Mouse (Mus musculus) neural tube, embryonic 14.5 days (tissue): ENCODE measurements around the gene Gnaz. TPM values are rescaled to one million over a fixed set of nuclear protein-coding genes. Genes with fewer than 3 reads are reported as not detected.

Source experiments
- ATAC-seq: fragments of 200-750 bp; cut with Nextera tagmentation; 2 replicates; pipeline ENCODE4 v1.8.0; 2017; ENCODE audit warnings: low read depth, mild to moderate bottlenecking, moderate TSS enrichment, moderate library complexity
- H3K27ac ChIP-seq: fragments of 300-500 bp; sonication (generic); 2 replicates; pipeline ENCODE4 v1.5.1; 2014; ENCODE audit warnings: low read depth, mild to moderate bottlenecking, control low read depth, low read length, moderate library complexity, mixed read lengths
- H3K27me3 ChIP-seq: fragments of 300-500 bp; sonication (generic); 2 replicates; pipeline ENCODE4 v1.6.1; 2014; ENCODE audit warnings: low read length; ENCODE audit not compliant: control insufficient read depth, insufficient read depth
- H3K36me3 ChIP-seq: fragments of 300-500 bp; sonication (generic); 2 replicates; pipeline ENCODE4 v1.6.1; 2014; ENCODE audit warnings: low read length, mixed read lengths; ENCODE audit not compliant: control insufficient read depth, insufficient read depth
- H3K4me1 ChIP-seq: fragments of 300-500 bp; sonication (generic); 2 replicates; pipeline ENCODE4 v1.6.1; 2014; ENCODE audit warnings: low read length; ENCODE audit not compliant: control insufficient read depth, insufficient read depth
- H3K4me2 ChIP-seq: fragments of 300-500 bp; sonication (generic); 2 replicates; pipeline ENCODE4 v1.6.1; 2014; ENCODE audit warnings: mild to moderate bottlenecking, low read depth, low read length, control low read depth
- H3K4me3 ChIP-seq: fragments of 300-500 bp; sonication (generic); 2 replicates; pipeline ENCODE4 v1.5.1; 2014; ENCODE audit warnings: low read depth, low read length, control low read depth, mixed read lengths
- H3K9ac ChIP-seq: fragments of 300-500 bp; sonication (generic); replicated peaks from 2 replicates; pipeline ENCODE4 v1.6.1; 2014; ENCODE audit warnings: low read depth, mild to moderate bottlenecking, control low read depth, low read length, mixed read lengths
- H3K9me3 ChIP-seq: fragments of 300-500 bp; sonication (generic); 2 replicates; pipeline ENCODE4 v1.6.1; 2016; ENCODE audit warnings: low read length; ENCODE audit not compliant: control insufficient read depth
- WGBS: fragments of 180-500 bp; shearing (Covaris S2); extraction: QIAGEN DNeasy Blood & Tissue Kit; methylation state at CpG from one replicate; pipeline ENCODE4 v1.1.7; 2014; 5-methylcytosine and 5-hydroxymethylcytosine counted together
- polyA plus RNA-seq: library from polyadenylated mRNA; unstranded; fragments of >200 nt; fragmentation: Nextera tagmentation; extraction: Ambion mirVana; gene quantifications from 2 replicates; pipeline ENCODE4 v1.2.1, GENCODE M21; 2014

Gnaz gene
- polyA plus RNA-seq, 1 experiment from 2014 or later = 61.2 TPM

- Histone ChIP-seq H3K27ac (no peak overlapping the region), H3K9ac (no peak overlapping the region), H3K4me3 (no peak overlapping the region), H3K27me3 (no peaks in the 10 kb centered on the region), H3K4me2 (no peak overlapping the region), H3K36me3 (no peaks in the 10 kb centered on the region), H3K9me3 (no peaks in the 10 kb centered on the region), H3K4me1 (no peaks in the 10 kb centered on the region)
- ATAC-seq = no peak
- WGBS = 81% methylated on average over 3 of the region's 3 CpGs
These were observed 36.4 kb upstream of the Gnaz start for GRCm38 (mm10) chr10:74930541-74930940.

DNA sequence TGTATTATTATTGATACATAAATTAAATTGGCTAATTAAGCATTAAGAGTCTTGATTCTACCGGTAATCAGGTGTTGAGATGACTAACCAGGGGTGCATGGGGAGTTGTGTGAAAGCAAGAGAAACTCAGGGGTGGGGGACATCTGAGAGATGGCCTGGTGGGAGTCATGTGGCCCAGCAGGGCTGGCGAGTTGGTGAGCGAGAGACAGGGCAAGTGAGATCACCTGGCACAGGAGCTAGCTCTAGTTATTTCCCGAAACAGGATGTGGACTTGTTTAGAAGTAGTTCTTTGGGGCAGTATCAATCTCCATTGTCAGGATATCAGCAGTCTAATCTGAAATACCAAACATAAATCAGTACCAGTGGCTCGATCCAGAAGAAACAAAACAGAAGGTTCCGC lies 35.3 kb upstream of the Gnaz start:
- no peak overlapping the region for H3K9ac ChIP-seq

DNA sequence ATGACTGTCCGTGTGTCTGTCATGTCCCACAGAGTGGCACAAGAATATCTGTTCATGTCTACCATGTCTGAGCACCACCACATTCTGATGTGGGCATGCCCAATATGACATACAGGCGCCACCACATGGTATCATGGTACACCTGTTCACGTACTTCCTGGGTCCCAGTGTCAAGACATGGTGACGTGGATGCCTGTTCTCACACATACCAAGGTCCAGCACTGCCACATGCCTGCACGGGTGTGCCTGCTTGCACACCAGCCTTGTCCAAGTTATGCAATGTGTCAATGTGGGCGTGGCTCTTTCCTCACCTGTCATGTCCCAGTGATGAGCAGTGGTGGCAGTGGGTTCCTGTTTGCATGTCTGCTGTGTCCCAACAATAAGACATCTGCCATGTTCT lies 34.5 kb upstream of the Gnaz start:
- H3K9ac ChIP-seq = no peak overlapping the region
- WGBS = 84% methylated on average over 6 of the region's 6 CpGs
- no peak for ATAC-seq
- no peaks in the 10 kb centered on the region for H3K27me3 ChIP-seq
- no peak overlapping the region for H3K4me3 ChIP-seq
- no peaks in the 10 kb centered on the region for H3K9me3 ChIP-seq
- no peaks in the 10 kb centered on the region for H3K4me1 ChIP-seq
- H3K27ac ChIP-seq = no peak overlapping the region
- H3K4me2 ChIP-seq = no peak overlapping the region
- H3K36me3 ChIP-seq = no peaks in the 10 kb centered on the region

More for the DNA sequence above, 35.3 kb upstream of the Gnaz start:
- H3K4me1 ChIP-seq = no peaks in the 10 kb centered on the region
- no peak overlapping the region for H3K27ac ChIP-seq
- 83% methylated on average over 6 of the region's 6 CpGs for WGBS
- no peak overlapping the region for H3K4me2 ChIP-seq
- no peaks in the 10 kb centered on the region for H3K9me3 ChIP-seq
- no peak overlapping the region for H3K4me3 ChIP-seq
- no peaks in the 10 kb centered on the region for H3K36me3 ChIP-seq
- no peaks in the 10 kb centered on the region for H3K27me3 ChIP-seq
- no peak for ATAC-seq

- no peak for ATAC-seq
- Histone ChIP-seq H3K27ac (no peak overlapping the region), H3K4me3 (no peak overlapping the region), H3K9me3 (no peaks in the 10 kb centered on the region), H3K36me3 (no peaks in the 10 kb centered on the region), H3K27me3 (no peaks in the 10 kb centered on the region), H3K4me1 (no peaks in the 10 kb centered on the region), H3K4me2 (no peak overlapping the region), H3K9ac (no peak overlapping the region)
- WGBS = 82% methylated on average over 19 of the region's 19 CpGs
These were observed 33.3 kb upstream of the Gnaz start for GRCm38 (mm10) chr10:74933548-74934190.

DNA sequence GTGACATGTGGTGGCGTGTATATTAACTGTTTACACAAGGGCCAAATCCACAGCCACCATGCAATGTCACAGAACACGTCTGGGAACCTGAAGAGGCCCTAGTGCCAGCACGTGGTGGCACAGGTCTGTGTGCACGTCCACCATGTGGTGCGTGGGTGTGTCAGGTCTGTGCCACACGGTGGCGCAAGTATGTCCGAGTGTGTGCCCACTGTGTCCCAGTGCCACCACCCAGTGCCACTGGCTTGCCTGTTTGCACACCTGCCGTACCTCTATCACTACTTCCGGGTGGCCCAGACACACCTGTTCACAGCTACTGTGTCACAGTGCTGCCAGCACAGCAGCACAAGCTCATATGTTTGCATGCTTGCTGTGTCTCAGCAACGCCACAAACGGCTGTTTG lies 32.5 kb upstream of the Gnaz start:
- H3K27ac ChIP-seq = no peak overlapping the region
- H3K4me2 ChIP-seq = no peak overlapping the region
- no peak for ATAC-seq
- no peak overlapping the region for H3K9ac ChIP-seq
- no peaks in the 10 kb centered on the region for H3K9me3 ChIP-seq
- H3K36me3 ChIP-seq = no peaks in the 10 kb centered on the region
- WGBS = 85% methylated on average over 12 of the region's 12 CpGs
- no peaks in the 10 kb centered on the region for H3K27me3 ChIP-seq
- H3K4me3 ChIP-seq = no peak overlapping the region
- H3K4me1 ChIP-seq = no peaks in the 10 kb centered on the region

GRCm38 (mm10) chr10:74935016-74935415 lies 32.0 kb upstream of the Gnaz start:
- no peaks in the 10 kb centered on the region for H3K36me3 ChIP-seq
- WGBS = 35% methylated on average over 6 of the region's 6 CpGs
- no peak overlapping the region for H3K9ac ChIP-seq
- no peaks in the 10 kb centered on the region for H3K9me3 ChIP-seq
- no peak overlapping the region for H3K4me2 ChIP-seq
- no peak for ATAC-seq
- H3K4me3 ChIP-seq = no peak overlapping the region
- no peaks in the 10 kb centered on the region for H3K27me3 ChIP-seq
- H3K27ac ChIP-seq = no peak overlapping the region
- H3K4me1 ChIP-seq = no peaks in the 10 kb centered on the region

DNA sequence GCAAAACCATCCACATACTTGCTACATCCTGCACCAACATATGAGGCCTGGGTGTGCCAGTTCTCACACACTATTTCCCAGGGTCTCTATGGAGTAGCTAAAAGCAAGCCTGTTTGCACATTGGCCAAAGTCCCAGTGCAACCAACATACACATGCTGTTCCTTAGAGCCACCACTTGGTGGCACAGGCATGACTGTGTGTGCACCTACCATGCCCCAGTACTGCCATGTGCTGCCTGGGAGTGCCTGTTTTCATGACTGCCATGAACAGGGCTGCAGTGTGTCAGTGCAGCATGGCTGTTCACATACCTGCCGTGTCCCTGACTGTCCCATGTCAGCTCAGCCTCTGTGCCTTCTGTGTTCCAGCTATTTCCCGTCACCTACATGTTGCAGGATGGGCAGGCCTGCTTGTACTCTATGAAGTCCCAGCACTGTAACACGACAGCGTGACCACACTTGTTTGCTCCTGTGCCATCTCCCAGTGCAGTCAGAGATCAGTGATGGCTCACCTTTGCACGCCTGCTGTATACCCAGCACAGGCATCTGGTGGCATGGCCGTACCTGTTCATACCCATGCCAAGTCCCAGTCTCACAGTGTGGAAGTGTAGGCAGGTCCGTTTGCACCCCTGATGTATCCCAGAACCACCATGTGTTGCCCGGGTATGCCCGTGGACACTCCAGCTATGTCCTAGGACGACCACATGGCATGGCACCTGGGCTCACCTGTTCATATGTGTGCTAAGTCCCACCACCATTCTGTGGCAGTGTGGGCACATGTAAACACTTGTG lies 29.8 kb upstream of the Gnaz start:
- Histone ChIP-seq H3K27ac (no peak overlapping the region), H3K9me3 (no peaks in the 10 kb centered on the region), H3K4me2 (no peak overlapping the region), H3K4me3 (no peak overlapping the region), H3K4me1 (no peaks in the 10 kb centered on the region), H3K9ac (no peak overlapping the region), H3K27me3 (no peaks in the 10 kb centered on the region), H3K36me3 (no peaks in the 10 kb centered on the region)
- peak; percentile 71 for ATAC-seq
- 83% methylated on average over 10 of the region's 10 CpGs for WGBS

- Histone ChIP-seq H3K4me2 (no peak overlapping the region), H3K9me3 (no peaks in the 10 kb centered on the region), H3K4me1 (no peaks in the 10 kb centered on the region), H3K27me3 (no peaks in the 10 kb centered on the region), H3K9ac (no peak overlapping the region), H3K36me3 (no peaks in the 10 kb centered on the region), H3K4me3 (no peak overlapping the region), H3K27ac (no peak overlapping the region)
- WGBS = 67% methylated on average over 5 of the region's 5 CpGs
- ATAC-seq = no peak
These were observed 28.6 kb upstream of the Gnaz start for GRCm38 (mm10) chr10:74938410-74938809.

- 62% methylated on average over 3 of the region's 3 CpGs for WGBS
- H3K9me3 ChIP-seq = no peaks in the 10 kb centered on the region
- H3K27me3 ChIP-seq = no peaks in the 10 kb centered on the region
- H3K36me3 ChIP-seq = no peaks in the 10 kb centered on the region
- no peak for ATAC-seq
- no peak overlapping the region for H3K4me2 ChIP-seq
- H3K4me1 ChIP-seq = no peaks in the 10 kb centered on the region
- no peak overlapping the region for H3K9ac ChIP-seq
- H3K27ac ChIP-seq = no peak overlapping the region
- no peak overlapping the region for H3K4me3 ChIP-seq
These were observed 27.7 kb upstream of the Gnaz start for GRCm38 (mm10) chr10:74939300-74939699.
